Mouse (Mus musculus) MEL (cell line): Measurements from ENCODE around the gene Higd1b.

Experiments
- CTCF ChIP-seq, 3 experiments: IDR thresholded peaks in 2 of 3; conservative IDR thresholded peaks in 1 of 3; 2 replicates each; pipeline ENCODE4 v1.5.1; 2011 to 2012; ENCODE audit warnings: low read length in 3 of 3, low read depth in 2 of 3, mild to moderate bottlenecking in 2 of 3, improper control_type of control experiment in 1 of 3, inconsistent platforms in 1 of 3, mixed read lengths in 1 of 3, moderate library complexity in 1 of 3; ENCODE audit not compliant: control insufficient read depth in 1 of 3, insufficient read depth in 1 of 3, poor library complexity in 1 of 3, severe bottlenecking in 1 of 3
- E2F4 ChIP-seq: IDR thresholded peaks from 2 replicates; pipeline ENCODE4 v1.6.1; 2011; ENCODE audit warnings: low read depth, low read length, improper control_type of control experiment, borderline replicate concordance
- EP300 ChIP-seq, 2 experiments: IDR thresholded peaks; 2 replicates each; pipeline ENCODE4 v1.6.1; 2011; ENCODE audit warnings: improper control_type of control experiment in 2 of 2, low read length in 2 of 2, low read depth in 1 of 2, mild to moderate bottlenecking in 1 of 2
- MAFK ChIP-seq: IDR thresholded peaks from 2 replicates; pipeline ENCODE4 v1.6.1; 2011; ENCODE audit warnings: low read depth, mild to moderate bottlenecking, low read length, improper control_type of control experiment, borderline replicate concordance

GRCm38 (mm10) chr11:102819783-102820385, 15.8 kb upstream of the Higd1b start:
- TF ChIP-seq EP300 (IDR thresholded peaks at IDR 0.05; ENCODE audit: low read depth in 1 of 2, low read length in 2 of 2) (no peak), E2F4 (no peak), CTCF (IDR thresholded peaks at IDR 0.05 in 2 of 3, conservative IDR thresholded peaks at IDR 0.05 in 1 of 3; ENCODE audit: control insufficient read depth in 1 of 3, insufficient read depth in 1 of 3, low read depth in 2 of 3, low read length in 3 of 3, poor library complexity in 1 of 3, severe bottlenecking in 1 of 3) (no peak), MAFK (no peak)
